Mouse (Mus musculus) liver, embryonic 14.5 days (tissue): ENCODE measurements at regions not wholly inside any gene's neighbourhood (a gene's known extent, or its start where the extent isn't known, plus 50 kb on each side); places are given as distances from the start of the nearest gene placed in this dataset.

Experiments
- CTCF ChIP-seq: IDR thresholded peaks from 2 replicates; pipeline ENCODE4 v1.5.1; 2016; ENCODE audit warnings: antibody characterized with exemption, low read depth, control low read depth
- EP300 ChIP-seq: IDR thresholded peaks from 2 replicates; pipeline ENCODE4 v1.6.1; 2016; ENCODE audit warnings: antibody characterized with exemption, low read depth

- no peak for TF ChIP-seq CTCF
- TF ChIP-seq EP300 = no peak
Measured at GRCm38 (mm10) chrX:169552851-169553250, 132.1 kb upstream of the Mid1 start.
